Mouse (Mus musculus) liver, embryonic 13.5 days (tissue): ENCODE data around the gene Rhbdl1. TPM values are rescaled to one million over a fixed set of nuclear protein-coding genes. Genes with fewer than 3 reads are reported as not detected.

Experiments used
- ATAC-seq: fragments of 200-750 bp; cut with Nextera tagmentation; 2 replicates; pipeline ENCODE4 v1.8.0; 2017; ENCODE audit warnings: low read depth, mild to moderate bottlenecking, moderate number of reproducible peaks, moderate library complexity
- DNase-seq: peaks from one replicate; pipeline ENCODE4 v3.0.0; 2022
- H3K27ac ChIP-seq: fragments of 300-500 bp; sonication (generic); 2 replicates; pipeline ENCODE4 v1.5.1; 2015; ENCODE audit warnings: moderate library complexity, mild to moderate bottlenecking, inconsistent platforms
- H3K27me3 ChIP-seq: fragments of 300-500 bp; sonication (generic); 2 replicates; pipeline ENCODE4 v1.6.1; 2015; ENCODE audit warnings: mild to moderate bottlenecking, inconsistent platforms
- H3K36me3 ChIP-seq: fragments of 300-500 bp; sonication (generic); 2 replicates; pipeline ENCODE4 v1.6.1; 2015; ENCODE audit warnings: mild to moderate bottlenecking, inconsistent platforms
- H3K4me1 ChIP-seq: fragments of 300-500 bp; sonication (generic); replicated peaks from 2 replicates; pipeline ENCODE4 v1.6.1; 2015; ENCODE audit warnings: inconsistent platforms
- H3K4me2 ChIP-seq: fragments of 300-500 bp; sonication (generic); 2 replicates; pipeline ENCODE4 v1.6.1; 2015; ENCODE audit warnings: inconsistent platforms, mild to moderate bottlenecking, moderate library complexity
- H3K4me3 ChIP-seq: fragments of 300-500 bp; sonication (generic); replicated peaks from 2 replicates; pipeline ENCODE4 v1.5.1; 2015; ENCODE audit warnings: mild to moderate bottlenecking, inconsistent platforms
- H3K9ac ChIP-seq: fragments of 300-500 bp; sonication (generic); 2 replicates; pipeline ENCODE4 v1.6.1; 2015; ENCODE audit warnings: mild to moderate bottlenecking, inconsistent platforms
- H3K9me3 ChIP-seq: fragments of 300-500 bp; sonication (generic); replicated peaks from 2 replicates; pipeline ENCODE4 v1.6.1; 2016; ENCODE audit warnings: inconsistent platforms
- WGBS: fragments of 180-500 bp; shearing (Covaris S2); methylation state at CpG from one replicate; pipeline ENCODE4 v1.1.7; 2015; ENCODE audit not compliant: insufficient replicate concordance; 5-methylcytosine and 5-hydroxymethylcytosine counted together
- polyA plus RNA-seq: library from polyadenylated mRNA; unstranded; fragments of >200 nt; fragmentation: Nextera tagmentation; extraction: Ambion mirVana; gene quantifications from 2 replicates; pipeline ENCODE4 v1.2.1, GENCODE M21; 2015

Rhbdl1 gene
- polyA plus RNA-seq, 1 experiment from 2014 or later, result 0.30 TPM

DNA sequence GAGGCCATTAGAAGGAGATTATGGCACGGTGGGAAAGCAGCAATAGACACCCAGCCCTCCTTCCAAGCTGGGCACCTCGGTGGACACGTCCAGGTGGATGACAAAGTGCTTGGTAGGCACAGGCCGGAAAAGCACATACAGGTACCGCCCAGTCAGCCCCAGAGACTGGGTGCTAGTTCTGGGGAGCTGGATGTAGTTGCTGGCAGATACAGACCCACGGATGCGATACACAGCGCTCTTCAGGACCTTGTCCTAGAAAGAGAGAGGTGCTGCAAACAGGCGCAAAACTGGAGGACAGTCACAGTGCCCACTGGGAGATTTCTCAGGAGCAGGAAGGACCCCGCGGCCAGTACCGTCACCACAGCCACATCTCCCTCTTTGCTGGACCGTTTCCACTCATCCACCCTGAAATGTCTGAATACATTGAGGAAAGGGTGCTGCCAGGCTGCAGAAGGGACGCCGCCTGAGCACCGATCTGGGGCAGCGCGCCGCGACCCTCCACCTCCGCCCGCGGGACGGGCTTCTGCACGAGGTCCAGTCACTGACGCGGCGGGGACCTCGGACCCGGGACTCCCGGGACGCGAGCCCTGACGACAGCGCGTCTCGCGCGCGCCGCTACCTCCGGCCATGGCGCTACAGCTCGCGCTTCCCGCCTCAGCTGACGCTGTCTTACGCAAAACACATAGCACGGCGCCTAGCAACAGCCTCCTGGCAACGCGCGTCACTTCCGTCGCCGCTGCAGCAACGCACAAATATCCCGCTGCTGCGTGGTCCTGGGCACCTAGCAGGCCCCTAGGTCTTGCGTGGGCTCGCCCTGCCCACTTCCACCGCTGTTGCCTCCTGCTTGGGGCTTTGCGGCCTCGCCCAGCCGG lies 24.0 kb upstream of the Rhbdl1 start, which contains the start of gene Wdr90:
Gene Wdr90 (minus strand): TSS at position 670 of the 872 bp plus-strand sequence.
- WGBS, result 5% methylated on average over 65 of the region's 65 CpGs
- H3K4me3 ChIP-seq, result peak within 1 kb of the TSS; percentile 80
- no peaks in the 10 kb centered on the region for H3K9me3 ChIP-seq
- peak; percentile 82 for DNase-seq
- peak within 1 kb of the TSS; percentile 90 for H3K9ac ChIP-seq
- peak within 1 kb of the TSS; percentile 75 for H3K27ac ChIP-seq
- peaks cover 38% of the 10 kb centered on the region for H3K4me1 ChIP-seq
- H3K36me3 ChIP-seq, result peaks cover 28% of the 10 kb centered on the region
- H3K27me3 ChIP-seq, result no peaks in the 10 kb centered on the region
- peak; percentile 90 for ATAC-seq
- peak within 1 kb of the TSS; percentile 97 for H3K4me2 ChIP-seq

DNA sequence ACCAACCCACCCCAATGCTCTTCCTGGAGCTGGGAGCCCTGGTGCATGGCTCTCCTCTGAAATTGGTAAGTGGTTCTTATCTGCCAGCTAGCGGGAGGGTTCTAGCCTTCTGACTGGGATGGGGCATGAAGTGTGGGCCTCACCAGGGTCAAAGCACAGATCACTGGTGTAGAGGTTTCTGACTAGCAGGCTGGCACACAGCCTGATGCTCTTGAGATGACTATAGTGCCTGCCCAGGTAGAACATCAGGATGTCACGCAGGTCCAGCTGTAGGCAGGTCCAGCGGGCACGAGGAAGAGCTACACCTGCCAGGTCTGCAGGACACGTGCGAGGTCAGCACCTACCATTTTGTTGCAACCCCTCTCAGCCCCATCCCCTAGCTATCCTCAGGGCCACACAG lies 23.1 kb upstream of the Rhbdl1 start:
- 83% methylated on average over 6 of the region's 6 CpGs for WGBS

DNA sequence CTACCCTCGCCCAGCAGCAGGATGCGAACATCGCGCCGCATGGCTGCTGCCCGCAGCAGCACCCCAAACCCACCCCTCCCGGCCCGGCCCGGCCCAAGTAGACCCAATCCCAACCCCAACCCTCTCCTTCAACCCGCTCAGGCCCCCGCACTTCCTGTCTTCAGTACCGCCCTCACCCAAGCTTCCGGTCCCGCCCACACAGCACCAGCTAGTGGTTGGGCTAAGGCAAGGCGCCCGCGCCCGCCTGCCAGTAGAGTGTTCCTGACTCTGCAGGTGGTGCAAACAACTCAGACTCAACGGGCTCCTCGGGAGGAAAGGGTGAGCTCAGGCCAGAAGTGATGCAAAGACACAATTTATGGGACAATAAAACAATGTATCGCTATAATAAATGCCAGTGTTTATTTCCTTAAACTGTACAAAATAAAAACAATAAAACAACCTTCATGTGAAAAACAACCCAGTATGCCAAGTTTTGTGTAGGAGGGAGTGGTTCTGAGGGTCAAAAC lies 7.4 kb upstream of the Rhbdl1 start, which contains the start of gene Rhot2:
Gene Rhot2 (minus strand): TSS at position 456 of the 506 bp plus-strand sequence.
- H3K36me3 ChIP-seq, result peaks cover 84% of the 10 kb centered on the region

More for the DNA sequence above, 23.1 kb upstream of the Rhbdl1 start:
- Histone ChIP-seq H3K4me3 (peak overlapping the region; percentile 80), H3K4me1 (peaks cover 34% of the 10 kb centered on the region), H3K9ac (peak overlapping the region; percentile 90), H3K36me3 (peaks cover 33% of the 10 kb centered on the region), H3K9me3 (no peaks in the 10 kb centered on the region), H3K4me2 (peak overlapping the region; percentile 97), H3K27me3 (no peaks in the 10 kb centered on the region), H3K27ac (peak overlapping the region; percentile 75)
- DNase-seq (no peak), ATAC-seq (no peak)

GRCm38 (mm10) chr17:25843636-25844395 lies 6.7 kb upstream of the Rhbdl1 start:
- Histone ChIP-seq H3K36me3 (peaks cover 85% of the 10 kb centered on the region), H3K9ac (peak overlapping the region; percentile 81), H3K4me3 (peak overlapping the region; percentile 74), H3K4me2 (peak overlapping the region; percentile 87), H3K9me3 (no peaks in the 10 kb centered on the region), H3K4me1 (peaks cover 46% of the 10 kb centered on the region), H3K27ac (peak overlapping the region; percentile 86), H3K27me3 (no peaks in the 10 kb centered on the region)
- DNase-seq, result no peak
- ATAC-seq, result peak; percentile 39
- WGBS, result 1% methylated on average over 38 of the region's 38 CpGs

More for the DNA sequence above, 7.4 kb upstream of the Rhbdl1 start, which contains the start of gene Rhot2:
- H3K9ac ChIP-seq, result peak within 1 kb of the TSS; percentile 81
- ATAC-seq (peak; percentile 96), DNase-seq (peak; percentile 93)
- peaks cover 40% of the 10 kb centered on the region for H3K4me1 ChIP-seq
- H3K4me3 ChIP-seq, result peak within 1 kb of the TSS; percentile 74
- 1% methylated on average over 21 of the region's 21 CpGs for WGBS
- no peaks in the 10 kb centered on the region for H3K27me3 ChIP-seq
- H3K9me3 ChIP-seq, result no peaks in the 10 kb centered on the region
- H3K27ac ChIP-seq, result peak within 1 kb of the TSS; percentile 86
- H3K4me2 ChIP-seq, result peak within 1 kb of the TSS; percentile 87

GRCm38 (mm10) chr17:25843122-25843521 lies 6.0 kb upstream of the Rhbdl1 start:
- no peak for ATAC-seq
- H3K4me2 ChIP-seq, result peak overlapping the region; percentile 87
- H3K27me3 ChIP-seq, result no peaks in the 10 kb centered on the region
- peaks cover 51% of the 10 kb centered on the region for H3K4me1 ChIP-seq
- no peaks in the 10 kb centered on the region for H3K9me3 ChIP-seq
- no peak for DNase-seq
- peak overlapping the region; percentile 86 for H3K27ac ChIP-seq
- peak overlapping the region; percentile 74 for H3K4me3 ChIP-seq
- WGBS, result 84% methylated on average over 4 of the region's 4 CpGs
- peaks cover 84% of the 10 kb centered on the region for H3K36me3 ChIP-seq
- peak overlapping the region; percentile 81 for H3K9ac ChIP-seq

- no peaks in the 10 kb centered on the region for H3K27me3 ChIP-seq
- 79% methylated on average over 3 of the region's 3 CpGs for WGBS
- peak overlapping the region; percentile 87 for H3K4me2 ChIP-seq
- ATAC-seq (no peak), DNase-seq (no peak)
- no peak overlapping the region for H3K4me3 ChIP-seq
- no peaks in the 10 kb centered on the region for H3K9me3 ChIP-seq
- H3K9ac ChIP-seq, result peak overlapping the region; percentile 33; the same call in 1 of the 2 replicates
- H3K36me3 ChIP-seq, result peaks cover 85% of the 10 kb centered on the region
- peaks cover 57% of the 10 kb centered on the region for H3K4me1 ChIP-seq
- H3K27ac ChIP-seq, result no peak overlapping the region; the same call in none of the 2 replicates
These were observed 5.4 kb upstream of the Rhbdl1 start for GRCm38 (mm10) chr17:25842509-25842908.

- ATAC-seq, result no peak
- Histone ChIP-seq H3K9me3 (no peaks in the 10 kb centered on the region), H3K36me3 (peaks cover 76% of the 10 kb centered on the region), H3K4me3 (no peak within 1 kb of the TSS), H3K27ac (no peak within 1 kb of the TSS; the same call in none of the 2 replicates), H3K9ac (peak within 1 kb of the TSS; percentile 33; the same call in 1 of the 2 replicates), H3K27me3 (no peaks in the 10 kb centered on the region), H3K4me2 (peak within 1 kb of the TSS; percentile 87; the same call in 1 of the 2 replicates), H3K4me1 (peaks cover 69% of the 10 kb centered on the region)
- 92% methylated on average over 20 of the region's 22 CpGs for WGBS
- DNase-seq, result no peak
These were observed 4.2 kb upstream of the Rhbdl1 start, which contains the start of gene Gm20683 for GRCm38 (mm10) chr17:25841117-25841880. TSS of gene Gm20683 (minus strand) at chr17:25841763.

- Histone ChIP-seq H3K9me3 (no peaks in the 10 kb centered on the region), H3K27me3 (no peaks in the 10 kb centered on the region), H3K4me3 (no peak overlapping the region), H3K36me3 (peaks cover 72% of the 10 kb centered on the region), H3K4me2 (no peak overlapping the region), H3K4me1 (peaks cover 77% of the 10 kb centered on the region), H3K9ac (0 out of 2 replicates have a peak overlapping the region, but pooled peaks have one; percentile 5), H3K27ac (no peak overlapping the region)
- 90% methylated on average over 6 of the region's 6 CpGs for WGBS
- ATAC-seq (no peak), DNase-seq (no peak)
These were observed 3.4 kb upstream of the Rhbdl1 start for GRCm38 (mm10) chr17:25840519-25840918.

- no peak for DNase-seq
- no peaks in the 10 kb centered on the region for H3K27me3 ChIP-seq
- no peak overlapping the region; the same call in 1 of the 2 replicates for H3K9ac ChIP-seq
- H3K4me3 ChIP-seq, result no peak overlapping the region
- peaks cover 78% of the 10 kb centered on the region for H3K4me1 ChIP-seq
- peak overlapping the region; percentile 9; the same call in 1 of the 2 replicates for H3K4me2 ChIP-seq
- peaks cover 74% of the 10 kb centered on the region for H3K36me3 ChIP-seq
- no peak for ATAC-seq
- H3K9me3 ChIP-seq, result no peaks in the 10 kb centered on the region
- peak overlapping the region; percentile 50 for H3K27ac ChIP-seq
- WGBS, result 80% methylated on average over 14 of the region's 14 CpGs
These were observed 2.5 kb upstream of the Rhbdl1 start for GRCm38 (mm10) chr17:25839455-25840235.

DNA sequence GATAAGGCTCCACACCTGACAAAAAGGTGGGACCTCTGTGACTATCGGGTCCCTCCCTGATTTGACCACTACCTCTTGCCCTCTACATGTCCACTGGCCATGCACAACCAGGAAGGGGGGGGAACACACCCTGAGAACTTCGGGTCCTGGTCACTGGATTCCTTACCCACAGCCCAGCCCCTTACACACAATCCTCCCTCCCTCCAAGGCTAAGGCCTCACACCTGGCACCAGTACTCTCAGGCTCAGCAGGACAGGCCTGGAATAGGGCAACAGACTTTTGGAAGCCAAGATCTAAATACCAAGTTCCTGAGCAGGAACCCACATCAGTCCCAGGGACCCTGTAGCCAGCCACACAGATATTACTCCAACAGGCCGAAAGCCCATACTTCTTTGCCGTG lies 1.8 kb upstream of the Rhbdl1 start:
- Histone ChIP-seq H3K27me3 (no peaks in the 10 kb centered on the region), H3K9ac (no peak overlapping the region; the same call in 1 of the 2 replicates), H3K9me3 (no peaks in the 10 kb centered on the region), H3K4me1 (peaks cover 83% of the 10 kb centered on the region), H3K27ac (peak overlapping the region; percentile 50; the same call in 1 of the 2 replicates), H3K4me3 (no peak overlapping the region), H3K4me2 (no peak overlapping the region), H3K36me3 (peaks cover 76% of the 10 kb centered on the region)
- WGBS, result 71% methylated on average over 4 of the region's 4 CpGs
- DNase-seq, result no peak
- ATAC-seq, result no peak
